Mouse (Mus musculus) NIH3T3 (cell line): ENCODE data around the gene Ccdc183.

Experiments
- DNase-seq: peaks from one replicate; pipeline ENCODE4 v3.0.0-alpha.2; 2012; ENCODE audit warnings: low read depth

Gene Ccdc183

DNA sequence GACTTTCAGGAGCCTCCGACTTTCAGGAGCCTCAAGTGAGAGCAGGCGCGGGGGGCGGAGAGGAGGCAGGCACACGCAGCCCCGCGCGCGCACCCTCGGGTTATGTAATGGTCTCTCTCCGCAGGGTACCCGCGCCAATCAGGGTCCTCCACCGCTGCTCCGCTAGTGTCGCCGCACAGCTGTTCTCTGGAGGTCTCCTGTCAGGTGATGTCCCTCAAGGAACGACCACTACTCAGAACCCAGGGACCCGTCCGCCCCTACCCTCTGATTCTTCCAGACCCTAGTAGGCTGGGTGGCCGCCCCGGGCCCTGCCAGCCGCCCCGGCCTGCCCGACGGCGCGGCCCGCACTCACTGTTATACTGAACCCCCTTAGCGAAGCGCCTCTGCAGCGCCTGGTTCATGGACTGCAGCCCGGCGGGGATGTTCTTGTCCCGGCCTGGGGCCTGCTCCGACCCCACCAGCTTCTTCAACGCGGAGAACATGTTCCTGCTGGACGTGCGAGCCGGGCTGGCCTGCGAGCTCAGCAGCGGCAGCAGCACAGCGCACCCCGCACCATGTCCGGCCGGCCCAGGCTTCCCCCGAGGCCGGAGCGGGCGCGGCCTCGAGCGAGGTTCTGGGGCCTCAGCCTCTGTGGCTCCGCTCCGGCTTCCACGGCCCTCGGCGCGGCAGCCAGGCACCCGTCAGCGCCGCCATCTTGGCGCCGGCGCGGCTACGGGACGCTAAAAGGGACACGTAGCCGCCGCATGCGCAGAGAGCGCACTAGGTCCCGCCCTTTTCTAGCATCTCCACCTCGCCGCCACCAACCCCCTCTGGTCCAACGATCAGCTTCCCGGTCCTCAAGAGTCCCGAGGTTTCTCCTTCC lies 9.5 kb downstream of the Ccdc183 start, which contains the start of gene Rabl6:
Rabl6 (minus strand) TSS at position 761 of the 862 bp plus-strand sequence.
- peak; percentile 96 for DNase-seq

DNA sequence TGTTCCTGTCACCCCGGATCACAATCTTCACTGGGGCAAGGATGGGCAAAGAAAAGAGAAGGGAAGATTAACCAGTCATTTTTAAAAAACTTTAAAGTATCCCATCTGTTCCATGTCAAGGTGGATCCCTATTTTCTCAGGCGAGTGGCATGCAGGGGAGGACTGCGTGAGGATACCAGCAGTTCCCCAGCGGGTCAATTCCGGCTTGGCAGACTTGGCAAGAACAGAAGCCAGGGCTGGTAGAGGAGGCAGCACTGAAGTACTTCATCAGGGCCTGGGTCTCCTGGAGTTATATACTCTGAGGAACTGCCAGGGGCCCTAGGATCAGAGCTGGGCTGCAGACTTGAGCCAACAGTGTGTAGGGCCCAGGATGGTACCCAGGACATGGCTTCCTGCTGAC lies 15.0 kb downstream of the Ccdc183 start:
- DNase-seq, result no peak

DNA sequence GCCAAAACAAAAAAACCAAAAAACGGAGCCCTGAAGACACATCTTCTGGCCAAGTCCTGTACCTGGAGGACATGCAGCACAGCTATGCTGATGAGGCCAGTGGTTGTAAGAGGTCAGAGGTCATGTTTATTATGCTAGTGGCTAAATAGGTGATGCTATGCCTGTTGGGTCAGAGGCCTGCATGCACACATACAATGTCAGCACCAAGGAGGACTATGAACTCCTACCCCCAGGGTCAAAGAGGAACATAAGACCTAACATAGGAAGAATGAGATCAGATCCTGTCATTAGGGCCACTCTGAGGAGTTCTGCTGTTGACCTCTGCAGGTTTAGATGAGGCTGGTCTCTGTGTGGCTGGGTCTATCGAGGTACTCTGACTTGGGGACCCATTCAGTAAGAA lies 17.4 kb downstream of the Ccdc183 start:
- no peak for DNase-seq

DNA sequence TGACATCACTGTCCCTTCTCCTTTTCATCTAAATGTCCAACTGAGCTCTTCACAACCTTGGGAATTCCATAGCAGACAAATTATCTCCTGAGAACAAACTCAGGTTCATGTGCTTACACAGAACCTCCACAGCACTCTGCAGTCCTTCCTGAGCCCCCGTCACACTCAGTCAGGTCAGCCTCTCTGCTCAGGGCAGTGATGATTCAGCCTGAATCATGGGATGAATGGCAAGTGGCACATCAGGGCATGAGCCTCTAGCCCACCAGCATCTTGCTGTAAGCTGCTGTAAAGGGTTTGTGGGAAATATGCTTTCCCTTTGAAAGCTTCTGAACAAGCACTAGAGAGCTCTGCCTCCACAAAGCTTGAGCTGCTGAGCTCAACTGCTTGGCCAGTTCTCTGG lies 18.7 kb downstream of the Ccdc183 start:
- peak; percentile 18 for DNase-seq

DNA sequence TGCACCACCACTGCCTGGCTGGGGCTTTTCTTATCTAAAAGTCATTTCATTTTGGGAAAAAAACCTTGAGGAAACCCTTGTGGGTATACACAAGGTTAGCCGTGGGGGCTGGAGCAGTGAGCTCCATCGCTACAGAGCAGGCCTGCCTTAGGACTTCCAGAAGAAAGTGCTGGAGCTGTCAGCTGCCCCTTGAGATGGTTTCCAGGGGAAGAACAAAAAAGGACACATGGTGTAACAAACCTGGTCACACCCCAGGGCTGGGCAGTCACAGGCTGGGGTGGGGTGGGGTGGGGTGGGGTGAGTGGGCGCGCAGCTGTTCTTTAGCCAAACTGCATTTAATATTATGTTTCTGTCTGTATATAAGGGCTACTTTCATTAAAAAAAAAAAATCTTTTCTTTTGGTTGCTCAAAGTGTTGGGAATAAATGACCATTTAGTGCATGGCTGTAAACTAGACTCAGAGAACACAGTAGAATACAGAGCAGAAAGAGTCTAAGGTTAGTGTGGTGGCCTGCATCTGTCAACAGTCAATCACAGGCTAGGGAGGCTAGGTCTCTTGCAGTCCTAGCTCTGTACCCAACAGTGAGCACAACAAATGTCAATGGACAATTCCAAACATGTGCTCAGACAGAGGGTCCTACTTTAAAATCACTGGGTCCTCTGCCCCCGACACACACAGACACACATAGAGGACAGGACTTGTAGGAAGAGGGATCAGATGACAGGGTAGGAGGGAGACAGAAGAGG lies 20.5 kb downstream of the Ccdc183 start:
- no peak for DNase-seq

DNA sequence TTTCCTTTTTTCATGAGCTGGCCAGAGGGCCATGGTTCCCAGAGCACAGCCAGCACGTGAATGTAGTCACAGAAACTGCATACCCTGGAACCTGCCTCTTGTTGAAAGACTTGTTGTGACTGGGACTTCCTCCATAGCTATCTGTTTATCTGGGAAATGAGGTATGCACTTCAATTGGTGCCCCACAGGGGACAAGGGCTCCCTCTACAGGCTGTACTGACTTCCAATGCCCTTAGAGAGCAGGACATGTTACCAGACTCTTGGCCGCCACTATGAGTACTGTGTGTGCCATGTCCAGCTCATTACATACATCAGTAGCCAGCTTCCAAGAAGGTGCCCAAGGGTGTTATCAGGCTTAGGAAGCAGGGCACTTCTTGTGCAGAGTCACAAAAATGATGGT lies 25.6 kb downstream of the Ccdc183 start:
- peak; percentile 57 for DNase-seq

DNA sequence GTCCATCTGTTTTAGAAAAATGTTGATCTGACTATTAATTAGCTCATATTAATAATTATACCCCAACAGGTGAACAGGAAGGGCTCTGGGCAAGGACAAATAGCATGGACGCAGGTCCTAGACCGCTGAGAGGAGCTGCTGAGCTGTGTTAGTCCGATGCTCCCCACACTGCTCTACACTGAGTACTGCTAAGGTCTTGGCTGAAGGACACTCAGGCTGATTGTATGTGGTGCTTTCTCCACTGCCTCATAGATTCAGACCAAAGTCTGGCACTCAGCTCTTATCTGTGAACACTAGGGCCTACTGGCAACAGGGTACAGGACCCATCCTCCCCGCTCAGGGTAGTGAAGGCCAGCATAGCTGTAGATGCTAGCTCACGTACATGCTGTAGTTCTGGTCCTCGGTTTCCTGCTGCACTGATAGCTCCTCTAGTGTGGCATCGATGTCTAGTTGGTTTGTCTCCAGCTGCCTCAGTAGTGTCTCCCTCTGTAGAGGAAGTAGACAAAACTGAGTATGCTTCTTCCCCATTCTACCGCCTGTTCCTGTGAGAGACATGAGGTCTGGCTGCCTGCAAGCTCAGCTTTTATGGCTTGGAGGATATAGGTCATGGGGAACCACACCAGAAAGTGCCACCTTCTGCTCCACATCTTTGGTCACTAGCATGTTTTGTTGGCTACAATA lies 29.1 kb downstream of the Ccdc183 start:
- no peak for DNase-seq

DNA sequence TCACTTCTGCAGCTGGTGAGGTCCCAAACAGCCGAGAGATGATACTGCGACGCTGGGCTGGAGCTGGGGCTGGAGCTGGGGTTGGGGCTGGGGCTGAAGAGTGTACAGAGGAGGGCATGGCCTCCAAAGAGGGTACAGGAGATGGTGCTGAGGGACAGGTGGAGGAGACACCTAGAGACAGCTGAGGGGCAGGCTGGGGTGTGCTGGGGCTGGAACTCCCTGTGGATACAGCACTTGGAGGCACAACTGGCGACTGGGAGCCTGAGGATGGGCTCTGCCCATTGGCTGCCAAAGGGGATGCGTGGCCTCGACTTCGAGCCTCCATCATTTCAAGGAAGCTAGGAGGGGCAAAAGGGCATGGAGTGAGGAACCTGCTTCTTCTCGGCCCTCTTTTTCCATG lies 30.2 kb downstream of the Ccdc183 start:
- DNase-seq, result no peak

DNA sequence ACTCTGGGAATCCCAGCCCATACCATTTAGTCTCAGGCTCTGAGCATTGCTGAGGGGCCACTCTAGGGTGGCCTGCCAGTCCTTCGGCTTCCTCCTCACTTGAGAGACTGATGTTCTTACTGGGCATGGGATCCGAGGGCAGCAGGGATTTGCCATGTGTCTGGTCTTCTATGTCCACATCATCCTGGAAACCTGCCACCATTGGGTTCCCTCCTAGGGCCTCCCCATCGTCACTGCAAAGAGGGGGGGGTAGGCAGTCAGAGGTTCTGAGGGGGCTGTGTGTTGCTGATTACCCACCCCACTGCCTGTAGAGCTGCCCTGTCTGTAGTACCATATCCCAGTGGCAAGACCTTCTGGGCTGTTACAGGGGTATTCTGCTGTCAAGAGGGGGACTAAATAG lies 31.9 kb downstream of the Ccdc183 start:
- DNase-seq, result no peak

DNA sequence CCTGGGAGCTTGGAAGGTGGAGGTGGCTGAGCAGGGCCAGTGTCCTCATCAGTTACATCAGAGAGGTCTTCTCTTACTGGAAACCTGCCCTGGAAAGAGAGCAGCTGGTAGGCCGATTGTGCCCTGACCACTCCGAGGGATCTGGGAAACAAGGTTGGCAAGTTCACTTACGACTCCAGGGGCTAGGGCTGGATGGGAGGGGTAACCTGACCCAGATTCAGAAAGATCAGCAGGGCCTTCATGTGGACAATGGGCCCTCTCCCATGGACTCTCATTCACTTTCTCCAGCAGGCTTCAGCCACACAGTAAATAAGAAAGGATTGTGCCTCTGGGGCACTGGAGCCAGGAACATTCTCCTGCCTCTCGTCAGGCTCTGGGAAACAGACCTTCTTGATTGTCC lies 32.6 kb downstream of the Ccdc183 start:
- DNase-seq, result no peak

DNA sequence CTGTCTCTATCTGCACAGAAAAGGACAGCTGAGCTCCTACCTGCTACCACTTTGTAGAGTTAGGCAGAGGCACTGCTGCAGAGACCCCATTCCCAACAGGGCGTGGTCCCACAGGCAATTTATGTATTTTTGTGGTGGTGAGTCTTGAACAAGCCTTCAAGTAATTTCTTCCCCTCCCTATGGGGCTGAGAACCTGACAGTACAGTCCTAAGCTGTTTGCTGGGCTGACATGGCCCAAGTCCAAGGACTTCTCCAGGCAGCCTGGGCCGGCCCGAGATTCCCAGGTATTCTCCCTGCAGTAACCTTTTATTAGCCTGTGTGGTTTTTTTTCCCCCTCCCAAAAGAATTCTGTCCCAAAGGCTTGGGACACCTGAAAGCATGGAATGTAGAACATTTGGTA lies 33.3 kb downstream of the Ccdc183 start:
- no peak for DNase-seq

DNA sequence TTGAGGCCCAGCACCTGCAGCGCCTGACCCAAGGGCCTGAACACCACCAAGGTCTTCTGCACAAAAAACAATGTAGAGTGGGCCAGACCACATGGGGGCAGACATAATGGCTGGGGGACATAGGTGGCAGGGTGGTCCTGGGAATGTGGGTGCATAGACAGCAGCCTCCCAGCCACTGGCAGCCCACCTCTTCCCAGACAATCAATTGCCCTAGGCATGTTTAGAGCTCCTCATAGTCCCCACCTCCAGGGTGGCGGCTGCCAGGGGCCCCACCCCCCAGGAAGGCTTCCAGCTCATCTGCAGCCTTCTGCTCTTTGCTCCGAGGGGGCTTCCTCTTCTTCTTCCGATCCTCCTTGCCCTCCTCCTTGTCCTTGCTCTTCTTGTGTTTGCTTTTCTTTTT lies 33.9 kb downstream of the Ccdc183 start:
- DNase-seq, result no peak

DNA sequence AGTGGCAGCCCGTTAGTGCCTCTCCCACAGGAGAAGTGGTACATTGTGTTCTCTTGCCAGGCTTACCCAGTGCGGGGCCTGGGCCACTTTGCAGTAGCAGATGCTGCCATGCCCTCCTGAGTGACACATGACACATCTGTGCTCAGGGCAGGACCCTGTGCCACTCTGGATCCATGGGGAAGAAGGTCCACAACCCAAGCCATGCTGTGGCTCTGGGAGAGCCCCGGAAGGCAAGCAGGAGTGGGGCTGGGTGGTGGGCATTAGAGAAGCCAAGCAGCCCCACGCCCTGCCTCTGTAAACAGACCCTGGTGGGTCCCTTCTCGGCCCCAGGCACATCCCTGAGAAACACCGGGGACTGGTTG lies 34.4 kb downstream of the Ccdc183 start:
- DNase-seq, result no peak

DNA sequence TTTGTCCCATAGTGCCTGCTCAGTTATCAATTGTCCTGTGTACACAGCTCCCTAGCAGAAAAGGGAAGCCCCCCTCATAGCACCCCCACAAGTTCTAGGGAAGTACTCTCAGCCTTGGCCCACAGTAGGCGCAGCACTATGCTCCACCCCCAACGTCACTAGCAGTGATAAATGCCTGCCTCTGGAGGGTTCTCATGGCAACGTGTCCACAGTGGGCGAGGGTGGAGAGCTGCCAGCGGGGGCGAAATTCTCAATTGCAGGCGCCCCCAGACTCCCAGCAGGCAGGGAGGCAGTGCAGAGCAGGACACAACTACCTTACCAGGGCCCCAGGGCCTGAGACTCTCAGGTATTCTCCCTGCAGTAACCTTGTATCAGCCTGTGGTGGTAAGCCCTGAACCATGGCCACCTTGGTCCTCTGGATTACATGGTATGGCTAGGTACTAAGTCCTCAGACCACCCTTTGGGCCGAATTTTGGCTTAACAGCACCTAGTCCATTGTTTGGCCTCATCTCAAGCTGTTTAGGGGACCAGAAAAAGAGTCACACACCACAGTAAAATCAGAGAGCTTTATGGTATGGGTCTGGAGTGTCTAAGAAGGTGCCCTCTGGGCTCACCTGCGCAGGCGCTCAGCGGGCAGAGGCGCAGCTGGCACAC lies 34.9 kb downstream of the Ccdc183 start:
- DNase-seq, result no peak

DNA sequence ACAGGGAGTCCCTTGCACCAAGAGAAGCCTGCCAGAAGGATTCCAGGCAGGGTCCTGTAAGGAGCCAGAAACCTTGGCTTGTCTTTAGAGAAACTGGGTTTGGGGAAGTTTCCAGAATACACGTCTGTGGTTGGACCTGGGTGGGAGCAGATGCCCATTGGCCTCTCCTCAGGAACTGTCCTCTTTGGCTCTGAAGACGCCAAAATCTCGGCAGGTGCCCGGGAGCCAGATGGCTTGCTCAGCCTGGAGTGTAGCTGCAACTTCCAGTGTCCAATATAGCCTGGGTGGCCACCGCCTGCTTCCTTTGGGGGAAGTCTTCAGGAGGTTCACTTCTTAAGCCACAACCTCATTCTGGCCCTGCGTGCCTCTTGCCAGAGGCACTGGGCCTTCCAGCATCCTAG lies 35.6 kb downstream of the Ccdc183 start:
- peak; percentile 13 for DNase-seq

DNA sequence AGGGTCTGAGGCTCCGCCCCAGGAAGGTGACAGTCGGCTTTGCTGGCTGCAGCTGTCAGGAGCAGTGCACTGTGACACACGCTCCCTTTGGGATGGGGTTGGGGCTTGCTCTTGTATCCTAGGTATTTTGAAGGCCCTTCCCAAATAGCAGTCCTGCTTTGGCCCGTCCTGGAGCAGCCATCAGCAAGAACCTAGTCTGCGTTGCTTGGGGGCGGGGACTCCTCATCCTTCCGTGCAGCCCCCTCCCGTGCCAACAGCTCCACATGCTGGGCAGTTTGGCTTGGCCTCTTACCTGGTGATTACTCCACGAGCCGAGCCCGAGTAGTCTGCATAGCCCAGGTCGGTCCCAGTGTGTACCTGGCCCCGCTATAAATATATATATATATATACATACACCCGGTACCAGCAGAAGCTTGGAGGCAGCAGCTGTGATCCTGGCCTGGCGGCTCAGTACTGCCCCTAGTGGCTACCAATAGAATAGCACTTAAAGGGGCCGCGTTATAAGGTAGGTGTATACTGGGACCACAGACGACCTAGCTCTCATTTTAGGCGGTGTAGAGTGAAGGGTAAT lies 36.1 kb downstream of the Ccdc183 start, which contains the start of gene Ajm1:
Ajm1 (minus strand) TSS at position 464 of the 571 bp plus-strand sequence.
- DNase-seq, result peak; percentile 85

DNA sequence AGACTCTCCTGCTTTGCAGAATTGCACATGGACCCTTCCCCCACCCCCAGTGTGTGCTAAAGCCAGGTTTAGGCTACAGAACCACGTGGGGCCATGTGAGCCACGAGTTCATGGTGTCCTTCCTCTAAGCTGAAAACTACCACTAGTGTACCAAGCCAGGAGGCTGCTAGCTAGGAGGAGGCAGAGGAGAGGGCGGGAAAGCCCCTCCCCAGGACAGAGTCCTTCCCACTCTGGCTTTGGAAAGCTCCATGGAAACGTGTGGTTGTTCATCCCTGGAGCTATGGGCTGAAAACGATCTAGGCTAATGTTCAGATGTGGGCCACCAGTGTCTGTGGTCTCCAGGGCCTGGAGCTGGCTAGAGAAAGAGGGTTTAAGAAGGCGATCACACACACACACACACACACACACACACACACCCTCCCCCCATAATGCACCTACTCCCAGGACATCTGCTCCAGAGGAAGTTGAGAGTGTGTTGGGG lies 36.8 kb downstream of the Ccdc183 start:
- peak; percentile 44 for DNase-seq

DNA sequence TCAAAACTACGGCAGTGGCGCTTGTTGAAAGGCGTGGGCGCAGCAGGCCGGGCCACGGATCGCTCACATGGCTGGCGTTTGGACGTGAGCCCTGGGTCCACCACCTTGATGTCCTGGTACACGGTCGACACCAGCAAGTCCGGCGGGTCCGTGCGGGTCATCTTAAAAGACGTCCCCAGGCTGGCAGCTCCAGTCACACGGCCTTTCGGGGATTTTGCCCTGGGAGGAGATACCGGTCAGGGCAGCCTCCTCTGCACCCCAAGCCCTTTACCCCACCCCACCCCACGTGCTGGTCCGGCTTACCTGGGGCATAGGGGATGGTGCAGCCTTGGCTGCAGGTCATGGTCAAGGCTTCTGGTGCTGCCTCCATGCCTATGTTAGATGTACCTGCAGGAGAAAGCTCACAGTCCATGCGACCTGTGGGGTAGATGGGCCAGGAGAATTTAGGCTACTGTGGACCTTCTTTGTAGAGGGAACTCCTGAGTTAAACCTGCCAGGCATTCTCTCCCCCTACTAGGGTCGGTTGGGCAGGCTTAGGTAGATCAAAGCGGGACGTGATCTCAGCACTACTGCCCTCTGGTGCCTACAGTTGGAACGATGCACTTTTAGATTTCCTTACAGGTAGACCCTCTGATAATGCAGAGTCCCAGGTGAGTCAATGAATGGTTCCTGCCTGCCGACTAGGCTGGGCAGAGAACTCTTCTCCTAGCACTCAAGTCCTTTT lies 37.6 kb downstream of the Ccdc183 start:
- DNase-seq, result peak; percentile 55

DNA sequence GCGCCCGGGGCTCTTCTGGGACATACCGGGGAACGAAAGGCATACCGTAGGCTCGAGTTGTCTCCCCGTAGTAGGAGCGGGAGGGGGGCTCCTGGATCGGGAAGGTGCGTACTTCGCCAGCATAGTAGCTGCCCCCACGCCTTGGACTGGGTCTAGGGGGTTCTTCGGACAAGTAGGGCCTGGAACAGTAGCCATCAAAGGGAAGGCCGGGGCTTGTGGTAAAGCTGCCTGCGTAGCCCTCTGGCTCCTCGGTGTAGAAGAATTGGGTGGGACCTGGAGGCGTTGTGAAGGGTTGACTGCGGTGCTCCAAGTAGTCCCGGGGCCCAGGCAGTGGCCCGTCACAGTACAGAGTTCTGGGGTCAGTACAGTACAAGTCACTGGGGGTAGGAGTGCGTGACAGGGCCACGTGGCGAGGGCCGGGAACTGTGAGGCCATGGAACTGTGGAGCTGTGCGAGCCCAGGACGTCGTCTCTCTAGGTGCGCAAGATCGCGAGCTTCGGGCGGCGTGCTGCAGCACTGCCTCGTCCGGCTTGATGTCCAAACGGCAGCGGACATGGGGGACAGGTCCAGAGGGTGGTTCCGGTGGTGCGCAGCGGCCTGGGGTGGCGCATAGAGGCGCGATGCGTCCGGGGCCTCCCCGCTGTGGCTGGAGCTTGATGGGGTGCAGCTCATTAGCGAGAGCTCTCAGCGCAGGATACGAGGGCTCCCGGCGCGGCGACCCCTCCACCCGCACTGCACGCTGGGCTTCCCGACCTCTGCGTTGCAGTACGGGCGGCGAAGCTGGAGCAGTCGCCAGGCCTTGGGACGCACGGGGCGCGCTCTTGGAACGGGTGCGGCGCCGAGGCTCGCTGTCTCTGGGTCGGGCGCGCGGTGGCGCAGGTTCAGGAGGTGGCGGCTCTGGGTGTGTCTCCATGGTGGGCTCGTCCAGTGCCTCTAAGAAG lies 38.4 kb downstream of the Ccdc183 start:
- no peak for DNase-seq
